In the genomic region with DNA sequence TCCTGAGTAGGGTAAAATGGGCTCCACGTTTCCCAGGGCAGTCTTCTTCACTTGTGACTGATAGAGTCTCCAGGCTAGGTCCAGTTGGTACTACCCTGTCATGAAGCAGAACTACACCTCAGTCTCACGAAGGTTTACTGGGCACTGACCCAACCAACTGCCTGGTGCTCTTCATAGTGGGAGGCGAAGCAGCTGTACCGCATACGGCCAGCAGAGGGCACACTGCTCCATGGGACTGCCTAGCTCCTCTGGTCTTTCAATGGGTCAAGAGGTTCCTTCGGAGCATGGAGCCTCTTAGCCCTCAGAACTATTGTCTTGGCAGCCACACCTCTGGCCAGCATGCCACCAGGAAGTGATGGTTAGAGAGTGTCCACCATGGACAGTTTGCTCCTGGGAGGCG, we compare ENCODE assay signal across 9 mouse cellular contexts. TPM values are rescaled to one million over a fixed set of nuclear protein-coding genes. Genes with fewer than 3 reads are reported as not detected.
A peak's percentile ranks its signal among the peaks of the same experiment; 100 is the strongest.
DNase-seq lines count a peak whose midpoint lies in the region; ATAC-seq lines count a peak whose summit lies in the region.
"Had no signal": no experiment of that assay in that cellular context is flagged by ENCODE, and none has a peak within 500 bp of the region (broad histone marks: within the 10 kb centered on the region; RNA-seq: fewer than 3 reads in every experiment).

No protein-coding gene starts in this region.

- H3K27me3 ChIP-seq in forebrain, embryonic 14.5 days (replicated peaks; ENCODE audit: control insufficient read depth, insufficient read depth, low read length): no peaks in the 10 kb centered on the region
- H3K27me3 ChIP-seq in hindbrain, embryonic 11.5 days (ENCODE audit: control insufficient read depth, insufficient read depth, low read length): no peaks in the 10 kb centered on the region

- no peak overlapping the region for H3K4me2 ChIP-seq in forebrain, embryonic 14.5 days (ENCODE audit: low read length)
- H3K4me2 ChIP-seq in hindbrain, embryonic 11.5 days (replicated peaks; ENCODE audit: low read depth, low read length): no peak overlapping the region
- H3K4me2 ChIP-seq: limb, embryonic 12.5 days had no signal

- 10% methylated on average over 7 of the region's 7 CpGs for WGBS in forebrain, embryonic 14.5 days
- 10% methylated on average over 7 of the region's 7 CpGs for WGBS in hindbrain, embryonic 11.5 days

- no peaks in the 10 kb centered on the region for H3K36me3 ChIP-seq in forebrain, embryonic 14.5 days (ENCODE audit: control insufficient read depth, insufficient read depth, low read length)
- no peaks in the 10 kb centered on the region for H3K36me3 ChIP-seq in hindbrain, embryonic 11.5 days (ENCODE audit: control insufficient read depth, insufficient read depth, low read length)
- H3K36me3 ChIP-seq: limb, embryonic 12.5 days had no signal

- DNase-seq in MN1 (ENCODE audit: low spot score): peak; percentile 81
- DNase-seq in cerebellum, adult 11 months: peak; percentile 67
- DNase-seq in forebrain, embryonic 14.5 days (ENCODE audit: low spot score): peak; percentile 84
- DNase-seq in hindbrain, embryonic 11.5 days (ENCODE audit: low spot score): peak; percentile 92
- peak; percentile 79 to 94 for DNase-seq in layer of hippocampus, postnatal 25 days (ENCODE audit: extremely low spot score in 1 of 2, low spot score in 1 of 2)
- DNase-seq in right cerebral cortex, adult 18-20 months: peak; percentile 76
- peak; percentile 59 for DNase-seq in urinary bladder, postnatal 10 days (ENCODE audit: low spot score)

- no peaks in the 10 kb centered on the region for H3K9me3 ChIP-seq in forebrain, embryonic 14.5 days (replicated peaks; ENCODE audit: control insufficient read depth, low read length)
- H3K9me3 ChIP-seq in hindbrain, embryonic 11.5 days (ENCODE audit: control insufficient read depth, low read length): no peaks in the 10 kb centered on the region
- H3K9me3 ChIP-seq: limb, embryonic 12.5 days had no signal

- H3K4me1 ChIP-seq in forebrain, embryonic 14.5 days (ENCODE audit: control insufficient read depth, insufficient read depth, low read length): no peaks in the 10 kb centered on the region
- H3K4me1 ChIP-seq in hindbrain, embryonic 11.5 days (replicated peaks; ENCODE audit: control insufficient read depth, insufficient read depth, low read length): 0 out of 2 replicates have a peak, but pooled peaks cover 2% of the 10 kb centered on the region

- ATAC-seq in forebrain, embryonic 14.5 days: peak; percentile 77
- ATAC-seq in hindbrain, embryonic 11.5 days (ENCODE audit: low FRiP score): peak; percentile 43; the same call in 1 of the 2 replicates
- ATAC-seq in megakaryocyte, adult 5-6 weeks (ENCODE audit: poor library complexity, severe bottlenecking): peak; percentile 83

- H3K4me3 ChIP-seq in forebrain, embryonic 14.5 days (ENCODE audit: low read depth, low read length): no peak overlapping the region
- no peak overlapping the region for H3K4me3 ChIP-seq in hindbrain, embryonic 11.5 days (ENCODE audit: low read depth, low read length)
- H3K4me3 ChIP-seq: limb, embryonic 12.5 days had no signal

- H3K27ac ChIP-seq in forebrain, embryonic 14.5 days (ENCODE audit: low read depth, low read length): no peak overlapping the region
- H3K27ac ChIP-seq in hindbrain, embryonic 11.5 days (ENCODE audit: low read depth, low read length): no peak overlapping the region
- H3K27ac ChIP-seq: limb, embryonic 12.5 days had no signal

- no peak overlapping the region for H3K9ac ChIP-seq in forebrain, embryonic 14.5 days (ENCODE audit: low read length)
- H3K9ac ChIP-seq in hindbrain, embryonic 11.5 days (ENCODE audit: low read depth, low read length): no peak overlapping the region
- H3K9ac ChIP-seq: limb, embryonic 12.5 days had no signal

RNA-seq across cellular contexts. Expression of a gene that starts 7.2 kb away (rescaled TPM):
- polyA plus RNA-seq in forebrain, embryonic 14.5 days (2014; fragmentation: Nextera tagmentation; extraction: Ambion mirVana): 0.17 and 0.46 TPM in 2 replicates
- 0.52 and 0.65 TPM in 2 replicates for polyA plus RNA-seq in hindbrain, embryonic 11.5 days (2014; fragmentation: Nextera tagmentation; extraction: Ambion mirVana)
- 1 to 10 TPM; 1.4 to 3.5 TPM for total RNA-seq in layer of hippocampus, postnatal 25 days (2021)
- not detected in 2 replicates for total RNA-seq in megakaryocyte, adult 5-6 weeks (2015)
- total RNA-seq in megakaryocyte, adult 5-6 weeks (2017): not detected in 2 replicates

RNA-seq across cellular contexts. Expression of a gene that starts 32.3 kb away (rescaled TPM):
- polyA plus RNA-seq in forebrain, embryonic 14.5 days (2014; fragmentation: Nextera tagmentation; extraction: Ambion mirVana): 11.5 and 12.3 TPM in 2 replicates
- polyA plus RNA-seq in hindbrain, embryonic 11.5 days (2014; fragmentation: Nextera tagmentation; extraction: Ambion mirVana): 2.0 and 2.2 TPM in 2 replicates
- total RNA-seq in layer of hippocampus, postnatal 25 days (2021): 1 to 10 TPM; 5.2 to 6.6 TPM
- total RNA-seq in megakaryocyte, adult 5-6 weeks (2015): not detected in 2 replicates
- not detected in 2 replicates for total RNA-seq in megakaryocyte, adult 5-6 weeks (2017)

Comparison
In these comparisons a context has a peak if more than half of its experiments do, and no peak if none do; other contexts are left out.
1. RNA of a gene that starts 32.3 kb away (total RNA-seq): 5.2 to 6.6 TPM in layer of hippocampus, postnatal 25 days; not detected in megakaryocyte, adult 5-6 weeks; every median in the first group is over 4 times any median in the second.
2. Peak in every context shown above with its lines, with median percentiles within 50 percentile points of each other: DNase-seq and ATAC-seq.